Mouse (Mus musculus) olfactory bulb, adult 2 months (tissue): ENCODE measurements around the gene Tmem262.

Experiments used
- CTCF ChIP-seq: fragments of 200-500 bp; IDR thresholded peaks from 2 replicates; pipeline ENCODE4 v1.5.1; 2012; ENCODE audit warnings: low read depth, mild to moderate bottlenecking, low read length, moderate library complexity; ENCODE audit not compliant: insufficient read depth
- POLR2A ChIP-seq: fragments of 200-500 bp; IDR thresholded peaks from 2 replicates; pipeline ENCODE4 v1.6.1; 2012; ENCODE audit warnings: mild to moderate bottlenecking, low read depth, low read length, moderate library complexity; ENCODE audit not compliant: insufficient read depth

DNA sequence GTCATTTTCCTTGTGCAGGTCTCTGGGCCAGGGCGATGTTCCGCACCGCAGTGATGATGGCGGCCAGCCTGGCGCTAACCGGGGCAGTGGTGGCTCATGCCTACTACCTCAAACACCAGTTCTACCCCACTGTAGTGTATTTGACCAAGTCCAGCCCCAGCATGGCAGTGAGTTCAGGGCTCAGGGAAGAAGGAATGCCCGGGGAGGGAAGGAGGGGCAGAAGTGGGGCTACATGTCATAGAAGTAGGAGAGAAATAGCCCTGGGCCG is 32.0 kb upstream of the Tmem262 start:
- TF ChIP-seq CTCF (no peak), POLR2A (no peak)
